Mouse (Mus musculus): ENCODE results near the gene Rhoj. TPM values are rescaled to one million over a fixed set of nuclear protein-coding genes. Genes with fewer than 3 reads are reported as not detected.

Rhoj gene
- polyA plus RNA-seq (2015; fragmentation: Nextera tagmentation; extraction: Ambion mirVana): 62.4 and 71.3 TPM in 2 replicates

- Histone ChIP-seq H3K9ac (peak within 1 kb of the TSS; percentile 59), H3K9me3 (replicated peaks) (no peaks in the 10 kb centered on the region), H3K4me2 (replicated peaks) (peak within 1 kb of the TSS; percentile 84), H3K4me3 (replicated peaks) (peak within 1 kb of the TSS; percentile 55), H3K4me1 (peaks cover 18% of the 10 kb centered on the region), H3K36me3 (no peaks in the 10 kb centered on the region), H3K27ac (replicated peaks) (peak within 1 kb of the TSS; percentile 94), H3K27me3 (no peaks in the 10 kb centered on the region)
- WGBS: 0% methylated on average over 34 of the region's 34 CpGs
- ATAC-seq (ENCODE audit: insufficient number of reproducible peaks, low FRiP score, low TSS enrichment, low read depth): peak; percentile 79
Observed at GRCm38 (mm10) chr12:75307961-75308951, at the start of gene Rhoj. Gene Rhoj (plus strand): TSS chr12:75308322.

GRCm38 (mm10) chr12:75271726-75272125, 36.4 kb upstream of the Rhoj start:
- Histone ChIP-seq H3K9me3 (replicated peaks) (no peaks in the 10 kb centered on the region), H3K9ac (no peak overlapping the region), H3K4me1 (no peaks in the 10 kb centered on the region), H3K4me3 (replicated peaks) (no peak overlapping the region), H3K36me3 (no peaks in the 10 kb centered on the region), H3K4me2 (replicated peaks) (no peak overlapping the region), H3K27me3 (no peaks in the 10 kb centered on the region), H3K27ac (replicated peaks) (no peak overlapping the region)
- whole genome bisulfite sequencing: 45% methylated on average over 4 of the region's 4 CpGs
- ATAC-seq (ENCODE audit: insufficient number of reproducible peaks, low FRiP score, low TSS enrichment, low read depth): no peak

- Histone ChIP-seq H3K27ac (replicated peaks) (no peak overlapping the region), H3K4me2 (replicated peaks) (no peak overlapping the region), H3K4me3 (replicated peaks) (no peak overlapping the region), H3K9ac (no peak overlapping the region), H3K36me3 (no peaks in the 10 kb centered on the region), H3K9me3 (replicated peaks) (no peaks in the 10 kb centered on the region), H3K27me3 (no peaks in the 10 kb centered on the region), H3K4me1 (no peaks in the 10 kb centered on the region)
- WGBS: 67% methylated on average over 2 of the region's 2 CpGs
- no peak for ATAC-seq (ENCODE audit: insufficient number of reproducible peaks, low FRiP score, low TSS enrichment, low read depth)
Observed at GRCm38 (mm10) chr12:75275730-75276129, 32.4 kb upstream of the Rhoj start.

- ATAC-seq (ENCODE audit: insufficient number of reproducible peaks, low FRiP score, low TSS enrichment, low read depth): no peak
- no peaks in the 10 kb centered on the region for H3K4me1 ChIP-seq
- H3K27me3 ChIP-seq: no peaks in the 10 kb centered on the region
- no peaks in the 10 kb centered on the region for H3K36me3 ChIP-seq
- H3K9ac ChIP-seq: no peak overlapping the region
- H3K27ac ChIP-seq (replicated peaks): no peak overlapping the region
- WGBS: 91% methylated on average over 2 of the region's 2 CpGs
- no peak overlapping the region for H3K4me2 ChIP-seq (replicated peaks)
- no peaks in the 10 kb centered on the region for H3K9me3 ChIP-seq (replicated peaks)
- no peak overlapping the region for H3K4me3 ChIP-seq (replicated peaks)
Observed at GRCm38 (mm10) chr12:75277425-75277824, 30.7 kb upstream of the Rhoj start.

- Histone ChIP-seq H3K4me2 (replicated peaks) (no peak overlapping the region), H3K9me3 (replicated peaks) (no peaks in the 10 kb centered on the region), H3K4me3 (replicated peaks) (no peak overlapping the region), H3K36me3 (no peaks in the 10 kb centered on the region), H3K9ac (no peak overlapping the region), H3K27me3 (no peaks in the 10 kb centered on the region), H3K27ac (replicated peaks) (no peak overlapping the region), H3K4me1 (0 out of 2 replicates have a peak, but pooled peaks cover 5% of the 10 kb centered on the region)
- ATAC-seq (ENCODE audit: insufficient number of reproducible peaks, low FRiP score, low TSS enrichment, low read depth): no peak
- 65% methylated on average over 7 of the region's 7 CpGs for WGBS
Observed at GRCm38 (mm10) chr12:75280502-75280901, 27.6 kb upstream of the Rhoj start.

GRCm38 (mm10) chr12:75283226-75283625, 24.9 kb upstream of the Rhoj start:
- Histone ChIP-seq H3K36me3 (no peaks in the 10 kb centered on the region), H3K9me3 (replicated peaks) (no peaks in the 10 kb centered on the region), H3K4me1 (peaks cover 9% of the 10 kb centered on the region; the same call in 1 of the 2 replicates), H3K4me3 (replicated peaks) (no peak overlapping the region), H3K9ac (no peak overlapping the region), H3K27me3 (no peaks in the 10 kb centered on the region), H3K27ac (replicated peaks) (no peak overlapping the region), H3K4me2 (replicated peaks) (no peak overlapping the region)
- 41% methylated on average over 2 of the region's 2 CpGs for WGBS
- ATAC-seq (ENCODE audit: insufficient number of reproducible peaks, low FRiP score, low TSS enrichment, low read depth): no peak

- H3K4me2 ChIP-seq (replicated peaks): no peak overlapping the region
- H3K4me3 ChIP-seq (replicated peaks): no peak overlapping the region
- no peaks in the 10 kb centered on the region for H3K27me3 ChIP-seq
- no peak overlapping the region for H3K9ac ChIP-seq
- no peaks in the 10 kb centered on the region for H3K9me3 ChIP-seq (replicated peaks)
- peaks cover 9% of the 10 kb centered on the region; the same call in 1 of the 2 replicates for H3K4me1 ChIP-seq
- 46% methylated on average over 3 of the region's 3 CpGs for whole genome bisulfite sequencing
- ATAC-seq (ENCODE audit: insufficient number of reproducible peaks, low FRiP score, low TSS enrichment, low read depth): no peak
- no peak overlapping the region for H3K27ac ChIP-seq (replicated peaks)
- H3K36me3 ChIP-seq: no peaks in the 10 kb centered on the region
Observed at GRCm38 (mm10) chr12:75286166-75286565, 22.0 kb upstream of the Rhoj start.

- 36% methylated on average over 2 of the region's 2 CpGs for WGBS
- no peak for ATAC-seq (ENCODE audit: insufficient number of reproducible peaks, low FRiP score, low TSS enrichment, low read depth)
- Histone ChIP-seq H3K27ac (replicated peaks) (no peak overlapping the region), H3K4me3 (replicated peaks) (no peak overlapping the region), H3K4me2 (replicated peaks) (no peak overlapping the region), H3K27me3 (no peaks in the 10 kb centered on the region), H3K9ac (no peak overlapping the region), H3K4me1 (peaks cover 5% of the 10 kb centered on the region; the same call in 1 of the 2 replicates), H3K9me3 (replicated peaks) (no peaks in the 10 kb centered on the region), H3K36me3 (no peaks in the 10 kb centered on the region)
Observed at GRCm38 (mm10) chr12:75290524-75290923, 17.6 kb upstream of the Rhoj start.

GRCm38 (mm10) chr12:75291556-75291955, 16.6 kb upstream of the Rhoj start:
- Histone ChIP-seq H3K4me3 (replicated peaks) (no peak overlapping the region), H3K4me1 (peaks cover under 1% of the 10 kb centered on the region; the same call in 1 of the 2 replicates), H3K36me3 (no peaks in the 10 kb centered on the region), H3K27me3 (no peaks in the 10 kb centered on the region), H3K27ac (replicated peaks) (no peak overlapping the region), H3K4me2 (replicated peaks) (no peak overlapping the region), H3K9me3 (replicated peaks) (no peaks in the 10 kb centered on the region), H3K9ac (no peak overlapping the region)
- no peak for ATAC-seq (ENCODE audit: insufficient number of reproducible peaks, low FRiP score, low TSS enrichment, low read depth)
- WGBS: 91% methylated on average over 5 of the region's 5 CpGs

GRCm38 (mm10) chr12:75292939-75293338, 15.2 kb upstream of the Rhoj start:
- 64% methylated on average over 6 of the region's 6 CpGs for WGBS

GRCm38 (mm10) chr12:75299865-75300264, 8.3 kb upstream of the Rhoj start:
- no peak overlapping the region for H3K27ac ChIP-seq (replicated peaks)
- no peaks in the 10 kb centered on the region for H3K9me3 ChIP-seq (replicated peaks)
- no peak overlapping the region for H3K9ac ChIP-seq
- H3K4me1 ChIP-seq: no peaks in the 10 kb centered on the region
- H3K4me2 ChIP-seq (replicated peaks): no peak overlapping the region
- 50% methylated on average over 1 of the region's 1 CpGs for WGBS
- H3K4me3 ChIP-seq (replicated peaks): no peak overlapping the region
- H3K27me3 ChIP-seq: no peaks in the 10 kb centered on the region
- ATAC-seq (ENCODE audit: insufficient number of reproducible peaks, low FRiP score, low TSS enrichment, low read depth): no peak
- H3K36me3 ChIP-seq: no peaks in the 10 kb centered on the region

More at GRCm38 (mm10) chr12:75292939-75293338, 15.2 kb upstream of the Rhoj start:
- Histone ChIP-seq H3K36me3 (no peaks in the 10 kb centered on the region), H3K27me3 (no peaks in the 10 kb centered on the region), H3K27ac (replicated peaks) (no peak overlapping the region), H3K9ac (no peak overlapping the region), H3K4me3 (replicated peaks) (no peak overlapping the region), H3K9me3 (replicated peaks) (no peaks in the 10 kb centered on the region), H3K4me2 (replicated peaks) (no peak overlapping the region), H3K4me1 (no peaks in the 10 kb centered on the region)
- ATAC-seq (ENCODE audit: insufficient number of reproducible peaks, low FRiP score, low TSS enrichment, low read depth): no peak
